Mouse (Mus musculus): ENCODE measurements around the gene Dusp18.

The Dusp18 gene

DNA sequence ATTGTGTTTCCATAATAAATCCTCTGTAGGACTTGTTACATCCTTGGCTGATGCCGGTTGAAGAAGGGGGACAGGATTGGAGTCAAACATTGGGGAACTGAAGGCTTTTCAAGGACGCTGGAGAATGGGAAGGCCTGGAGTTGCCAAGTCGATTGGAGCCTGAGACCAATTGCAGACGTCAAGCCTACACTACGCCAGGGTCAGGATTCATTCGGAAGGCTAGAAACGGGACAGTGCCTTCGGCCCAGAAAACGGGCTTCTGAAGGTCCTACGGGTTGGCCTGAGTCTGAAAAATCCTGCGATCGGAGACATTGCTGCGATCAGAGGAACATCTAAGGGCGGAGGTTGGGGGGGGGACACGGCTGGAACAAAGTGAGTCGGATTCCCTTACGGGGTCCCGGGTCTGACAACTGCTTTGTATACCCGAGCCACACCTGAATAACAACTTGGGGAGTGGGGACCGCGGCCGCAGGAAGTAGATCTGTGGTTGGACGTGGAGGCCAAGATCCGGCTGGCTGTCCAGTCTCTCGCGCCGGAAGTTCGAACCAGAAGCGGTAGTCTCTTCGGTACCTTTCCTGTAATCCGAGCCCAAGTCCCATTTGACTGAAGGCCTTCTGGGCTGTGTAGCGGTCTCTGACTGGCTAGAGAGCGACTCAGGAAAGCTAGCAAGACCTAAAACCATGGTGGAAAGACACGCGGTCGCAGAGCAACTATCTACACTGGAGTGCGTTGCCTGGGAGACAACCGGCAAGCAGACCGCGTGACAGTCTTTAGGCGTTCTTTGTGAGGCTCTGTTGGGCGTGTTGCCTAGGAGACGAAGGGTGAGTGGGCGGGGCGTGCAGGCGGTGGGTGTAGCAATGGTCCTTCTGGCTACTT lies at the start of gene Dusp18, which contains the start of gene 4921536K21Rik:
Gene Dusp18 (plus strand): TSS at position 835 of the 876 bp plus-strand sequence.
Gene 4921536K21Rik (minus strand): TSS at position 693 of the 876 bp plus-strand sequence.
- peak; percentile 67 for DNase-seq (ENCODE audit: extremely low read depth, low read depth)

DNA sequence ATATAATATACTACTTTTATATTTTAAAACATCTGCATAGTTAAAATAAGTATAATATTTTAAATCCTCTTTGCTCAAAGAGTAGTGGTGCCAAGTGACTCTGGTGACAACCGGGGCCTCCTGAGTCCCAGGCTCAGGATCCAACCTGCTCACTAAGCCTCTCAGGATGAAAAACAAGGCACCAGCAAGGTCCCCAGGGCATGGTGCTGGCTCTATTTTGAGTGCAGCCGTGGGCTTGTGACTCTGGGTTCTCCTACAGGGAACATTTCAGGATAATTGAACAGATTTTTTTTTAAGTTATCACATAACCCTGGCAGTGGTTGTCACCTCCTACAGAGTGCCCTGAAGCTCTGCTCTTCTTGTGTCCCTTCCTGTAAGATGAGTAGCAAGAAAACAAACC lies 48.7 kb upstream of the Dusp18 start:
- DNase-seq (ENCODE audit: extremely low read depth, low read depth) = no peak

DNA sequence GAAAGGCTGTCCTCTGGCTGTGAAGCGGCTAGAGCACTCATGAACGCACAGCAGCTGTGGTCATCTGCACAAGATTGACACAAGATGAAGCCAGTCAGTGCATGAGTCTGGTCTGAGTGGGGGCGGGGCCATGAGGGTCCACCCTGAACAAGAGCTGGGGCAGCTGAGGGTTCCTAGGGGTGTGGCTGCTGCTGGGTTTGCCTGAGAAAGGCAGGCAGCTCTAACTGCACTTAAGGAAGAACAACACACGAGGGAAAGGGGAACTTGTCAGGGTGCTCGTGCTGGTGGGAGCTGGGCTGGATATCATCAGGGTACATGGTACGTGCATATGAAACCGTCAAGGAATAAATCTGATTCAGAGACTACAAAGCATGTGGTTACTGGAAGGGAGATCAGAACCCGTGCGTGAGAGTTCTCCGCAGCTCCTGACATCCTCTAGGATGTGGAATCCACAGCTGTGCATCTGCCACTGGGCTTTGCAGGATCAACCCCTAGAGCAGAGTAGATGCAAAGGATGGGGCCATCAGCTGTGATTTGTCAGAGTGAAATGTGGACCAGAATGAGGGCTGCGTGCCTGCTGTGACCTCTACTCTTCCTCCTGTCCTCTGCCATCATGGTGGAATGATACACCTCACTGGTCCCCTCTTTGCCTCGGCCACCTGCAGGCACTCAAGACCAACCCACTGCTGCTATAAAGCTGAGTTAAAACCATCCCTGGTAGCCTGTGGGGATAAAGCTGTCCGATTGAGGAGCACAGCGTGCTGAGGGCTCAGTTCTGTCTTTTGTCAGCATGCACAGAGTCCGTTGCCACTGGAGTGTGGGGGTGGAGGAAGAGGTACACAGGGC lies 45.3 kb upstream of the Dusp18 start:
- DNase-seq (ENCODE audit: extremely low read depth, low read depth) = no peak

- no peak for DNase-seq (ENCODE audit: extremely low read depth, low read depth)
Measured at GRCm38 (mm10) chr11:3850315-3850614, 44.8 kb upstream of the Dusp18 start.

GRCm38 (mm10) chr11:3850746-3851277 lies 44.2 kb upstream of the Dusp18 start:
- no peak for DNase-seq (ENCODE audit: extremely low read depth, low read depth)

- DNase-seq (ENCODE audit: extremely low read depth, low read depth) = no peak
Measured at GRCm38 (mm10) chr11:3851872-3852271, 43.2 kb upstream of the Dusp18 start.

GRCm38 (mm10) chr11:3853031-3853430 lies 42.0 kb upstream of the Dusp18 start:
- no peak for DNase-seq (ENCODE audit: extremely low read depth, low read depth)

DNA sequence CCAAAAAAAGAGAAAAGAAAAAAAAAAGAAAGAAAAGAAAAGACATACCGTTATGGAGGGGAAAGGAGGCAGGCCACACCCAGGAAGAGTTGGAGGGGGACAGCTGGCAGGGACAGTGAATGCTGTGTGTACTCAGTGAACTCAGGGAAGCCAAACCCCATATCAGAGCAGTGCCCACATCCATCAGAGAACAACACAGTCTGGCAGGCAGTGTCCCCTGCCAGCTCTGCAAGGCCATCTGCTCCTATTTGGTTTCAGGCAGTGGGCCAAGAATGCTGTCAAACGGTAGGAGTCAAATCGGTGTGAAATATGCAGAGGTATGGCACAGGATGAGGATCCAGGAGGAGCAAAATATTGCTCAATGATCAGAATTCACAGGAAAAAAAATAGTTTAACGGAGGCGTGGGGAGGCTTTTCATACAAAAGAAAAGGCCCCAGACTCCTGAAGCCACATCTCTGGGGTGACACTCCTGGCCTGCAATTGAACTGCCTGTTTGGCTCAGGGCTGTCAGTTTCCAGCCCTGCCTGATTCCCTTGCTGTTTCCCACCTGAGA lies 41.5 kb upstream of the Dusp18 start:
- DNase-seq (ENCODE audit: extremely low read depth, low read depth) = no peak

DNA sequence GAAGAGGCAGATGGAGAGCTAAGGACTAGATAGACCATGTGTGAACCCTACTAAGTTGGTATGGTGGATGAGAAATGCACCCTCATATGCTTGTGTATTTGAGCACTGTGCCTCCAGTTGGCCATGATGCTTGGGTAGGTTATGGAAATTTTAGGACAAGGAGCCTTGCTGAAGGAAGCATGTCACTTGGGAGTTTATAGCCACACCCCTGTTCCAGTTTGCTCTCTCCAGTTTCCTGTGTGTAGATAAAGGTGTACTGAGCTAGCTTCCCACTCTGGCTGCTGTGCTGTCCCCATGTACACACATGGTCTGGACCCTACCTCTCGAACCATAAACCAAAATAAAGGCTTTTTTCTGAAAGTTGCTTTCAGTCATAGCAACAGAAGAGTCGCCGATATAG lies 40.9 kb upstream of the Dusp18 start:
- DNase-seq (ENCODE audit: extremely low read depth, low read depth) = no peak

GRCm38 (mm10) chr11:3855846-3856245 lies 39.2 kb upstream of the Dusp18 start:
- no peak for DNase-seq (ENCODE audit: extremely low read depth, low read depth)

- no peak for DNase-seq (ENCODE audit: extremely low read depth, low read depth)
Measured at GRCm38 (mm10) chr11:3857902-3858301, 37.1 kb upstream of the Dusp18 start.

DNA sequence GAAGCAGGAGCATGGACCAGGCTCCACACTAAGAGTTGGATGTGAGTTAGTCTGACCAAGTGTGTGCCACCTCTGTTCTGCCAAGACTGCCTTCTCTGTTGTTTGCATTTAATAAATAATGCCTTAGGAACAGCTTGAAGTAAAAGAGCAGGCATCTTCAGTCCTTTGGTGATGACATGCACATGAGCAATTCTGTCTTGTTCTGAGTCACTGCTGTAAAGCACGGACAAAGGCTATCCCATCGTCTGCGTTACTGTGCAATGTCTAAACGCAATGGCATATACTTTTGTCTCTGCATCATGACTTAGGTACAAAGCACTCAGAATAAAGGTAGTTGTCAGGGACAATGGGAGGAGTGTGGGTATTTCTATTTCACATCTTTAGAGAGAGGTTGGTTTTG lies 35.3 kb upstream of the Dusp18 start:
- DNase-seq (ENCODE audit: extremely low read depth, low read depth) = no peak

DNA sequence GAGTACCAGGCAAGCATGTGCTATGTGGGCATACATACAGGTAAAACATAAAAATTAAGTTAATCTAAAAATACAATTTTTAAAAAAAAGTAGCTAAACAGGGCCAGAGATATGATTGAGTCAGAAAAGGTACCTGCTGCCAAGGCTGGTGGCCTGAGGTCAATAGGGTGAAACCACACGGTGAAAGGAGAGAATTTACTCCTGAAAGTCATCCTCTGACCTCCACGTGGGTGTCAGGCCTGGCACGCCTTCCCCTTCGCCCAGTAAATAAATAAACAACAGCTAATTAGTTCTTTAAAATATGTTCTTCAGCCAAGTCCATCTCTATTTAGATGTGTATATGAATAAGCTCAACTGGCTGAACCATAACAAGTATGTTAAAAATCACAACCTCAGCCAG lies 34.7 kb upstream of the Dusp18 start:
- no peak for DNase-seq (ENCODE audit: extremely low read depth, low read depth)

DNA sequence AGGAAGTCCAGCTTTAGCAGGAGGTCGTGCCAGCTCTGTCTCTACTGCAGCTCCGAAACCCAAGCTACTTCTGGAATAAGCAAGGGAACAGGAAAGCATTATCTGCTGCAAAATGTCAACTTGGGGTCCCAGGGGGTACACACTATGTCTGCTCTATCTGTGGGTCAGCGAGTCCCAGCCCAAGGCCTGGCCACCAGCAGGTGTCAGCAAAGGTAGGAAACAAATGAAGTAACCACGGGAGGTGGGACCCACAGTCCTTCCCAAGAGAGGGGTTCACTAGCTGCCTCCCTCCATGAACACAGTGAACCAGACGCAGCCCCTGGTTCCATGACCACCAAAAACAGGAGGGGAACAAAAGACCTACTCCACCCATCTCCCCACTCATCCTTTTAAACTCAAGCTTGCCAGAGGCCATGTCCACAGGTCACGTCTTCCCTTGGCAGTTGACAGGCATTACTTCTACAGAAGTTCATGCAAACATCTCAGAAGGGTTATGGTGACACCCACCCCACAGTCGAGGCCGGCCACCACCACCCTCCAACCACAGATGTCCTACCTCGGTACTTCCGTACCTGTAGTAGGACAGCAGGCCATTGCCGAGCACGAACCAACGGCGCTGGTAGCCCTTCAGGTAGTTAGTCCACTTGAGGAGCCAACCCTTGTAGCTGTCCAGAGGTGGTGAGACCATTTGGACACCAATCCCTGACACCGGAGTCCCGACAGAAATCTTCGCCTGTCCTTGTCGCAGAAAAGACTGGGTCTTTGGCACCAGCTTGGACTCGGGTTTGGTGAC lies 32.2 kb upstream of the Dusp18 start:
- DNase-seq (ENCODE audit: extremely low read depth, low read depth) = no peak

- no peak for DNase-seq (ENCODE audit: extremely low read depth, low read depth)
Measured at GRCm38 (mm10) chr11:3863454-3864112, 31.5 kb upstream of the Dusp18 start, which contains the start of gene Osbp2. TSS of gene Osbp2 (minus strand) at chr11:3863903.

- DNase-seq (ENCODE audit: extremely low read depth, low read depth) = no peak
Measured at GRCm38 (mm10) chr11:3864343-3864742, 30.7 kb upstream of the Dusp18 start.

DNA sequence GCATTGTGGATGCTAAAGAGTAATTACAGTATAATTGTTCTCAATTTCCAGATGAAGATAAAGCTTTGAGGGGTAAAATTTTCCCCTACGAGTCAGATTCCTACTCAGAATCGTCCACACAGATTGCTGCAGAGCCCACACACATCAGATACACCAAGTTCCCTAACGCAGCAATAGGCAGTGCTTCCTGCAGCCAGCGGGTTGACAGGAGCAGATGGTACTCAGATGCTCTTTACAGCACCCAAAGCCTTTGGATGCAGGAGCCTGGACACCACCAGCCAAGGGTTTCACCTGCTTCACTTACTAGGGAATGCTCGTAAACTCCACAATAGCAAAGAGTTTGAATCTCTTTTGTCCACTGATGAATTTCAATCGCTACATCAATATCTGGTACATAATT lies 18.6 kb upstream of the Dusp18 start:
- DNase-seq (ENCODE audit: extremely low read depth, low read depth) = no peak

- no peak for DNase-seq (ENCODE audit: extremely low read depth, low read depth)
Measured at GRCm38 (mm10) chr11:3878660-3879059, 16.4 kb upstream of the Dusp18 start.

GRCm38 (mm10) chr11:3879836-3880235 lies 15.2 kb upstream of the Dusp18 start:
- peak; percentile 42 for DNase-seq (ENCODE audit: extremely low read depth, low read depth)

- no peak for DNase-seq (ENCODE audit: extremely low read depth, low read depth)
Measured at GRCm38 (mm10) chr11:3883711-3884110, 11.3 kb upstream of the Dusp18 start.
